Mouse (Mus musculus) embryonic facial prominence, embryonic 13.5 days (tissue): ENCODE results near the gene St7l. TPM values are rescaled to one million over a fixed set of nuclear protein-coding genes. Genes with fewer than 3 reads are reported as not detected.
"Not testable (repeated sequence)": the region's sequence is repeated elsewhere in the genome, so short reads cannot be mapped to it uniquely, and the experiment has no call there.

Experiments
- ATAC-seq: fragments of 200-750 bp; cut with Nextera tagmentation; 2 replicates; pipeline ENCODE4 v1.8.0; 2017; ENCODE audit warnings: low read depth; ENCODE audit not compliant: insufficient number of reproducible peaks, insufficient read depth, low FRiP score, low TSS enrichment
- H3K27ac ChIP-seq: fragments of 300-500 bp; sonication (generic); 2 replicates; pipeline ENCODE4 v1.5.1; 2015; ENCODE audit warnings: moderate library complexity, mild to moderate bottlenecking, inconsistent platforms
- H3K27me3 ChIP-seq: fragments of 300-500 bp; sonication (generic); 2 replicates; pipeline ENCODE4 v1.6.1; 2015; ENCODE audit warnings: mild to moderate bottlenecking, inconsistent platforms
- H3K36me3 ChIP-seq: fragments of 300-500 bp; sonication (generic); 2 replicates; pipeline ENCODE4 v1.6.1; 2015; ENCODE audit warnings: mild to moderate bottlenecking, inconsistent platforms
- H3K4me1 ChIP-seq: fragments of 300-500 bp; sonication (generic); 2 replicates; pipeline ENCODE4 v1.6.1; 2015; ENCODE audit warnings: inconsistent platforms
- H3K4me2 ChIP-seq: fragments of 300-500 bp; sonication (generic); 2 replicates; pipeline ENCODE4 v1.6.1; 2015; ENCODE audit warnings: moderate library complexity, mild to moderate bottlenecking, inconsistent platforms
- H3K4me3 ChIP-seq: fragments of 300-500 bp; sonication (generic); 2 replicates; pipeline ENCODE4 v1.5.1; 2015; ENCODE audit warnings: mild to moderate bottlenecking, inconsistent platforms
- H3K9ac ChIP-seq: fragments of 300-500 bp; sonication (generic); 2 replicates; pipeline ENCODE4 v1.6.1; 2015; ENCODE audit warnings: mild to moderate bottlenecking, inconsistent platforms
- H3K9me3 ChIP-seq: fragments of 300-500 bp; sonication (generic); 2 replicates; pipeline ENCODE4 v1.6.1; 2016; ENCODE audit warnings: inconsistent platforms
- WGBS: fragments of 180-500 bp; shearing (Covaris S2); methylation state at CpG from one replicate; pipeline ENCODE4 v1.1.7; 2015; ENCODE audit warnings: mixed read lengths; 5-methylcytosine and 5-hydroxymethylcytosine counted together
- polyA plus RNA-seq: library from polyadenylated mRNA; unstranded; fragments of >200 nt; fragmentation: Nextera tagmentation; extraction: Ambion mirVana; gene quantifications from 2 replicates; pipeline ENCODE4 v1.2.1, GENCODE M21; 2015

Gene St7l
- polyA plus RNA-seq, 1 experiment from 2014 or later: 40.9 TPM

DNA sequence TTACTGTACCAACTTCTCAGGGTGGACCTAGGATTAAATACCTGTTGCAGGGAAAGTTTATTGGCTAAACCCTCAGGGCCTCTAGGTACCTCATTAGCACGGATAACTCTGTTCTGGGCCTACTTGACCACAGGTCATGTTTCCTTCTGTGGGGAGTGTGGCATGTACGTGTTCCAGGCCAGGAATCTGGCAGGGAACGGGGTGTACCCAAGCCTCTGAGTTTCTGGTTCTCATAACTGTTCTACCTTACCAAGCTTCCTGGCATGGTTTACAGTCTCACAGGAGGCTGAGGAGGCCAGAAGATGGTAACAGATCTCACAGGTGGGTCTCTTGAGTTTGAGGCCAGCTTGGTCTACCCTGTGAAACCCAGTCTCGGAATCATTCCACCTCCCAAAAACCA, 17.2 kb upstream of the St7l start:
- Histone ChIP-seq H3K4me1 (no peaks in the 10 kb centered on the region), H3K4me2 (no peak overlapping the region), H3K27me3 (no peaks in the 10 kb centered on the region), H3K36me3 (peaks cover 57% of the 10 kb centered on the region), H3K27ac (no peak overlapping the region), H3K9me3 (no peaks in the 10 kb centered on the region), H3K4me3 (no peak overlapping the region), H3K9ac (no peak overlapping the region)
- ATAC-seq: no peak
- 89% methylated on average over 4 of the region's 4 CpGs for WGBS

DNA sequence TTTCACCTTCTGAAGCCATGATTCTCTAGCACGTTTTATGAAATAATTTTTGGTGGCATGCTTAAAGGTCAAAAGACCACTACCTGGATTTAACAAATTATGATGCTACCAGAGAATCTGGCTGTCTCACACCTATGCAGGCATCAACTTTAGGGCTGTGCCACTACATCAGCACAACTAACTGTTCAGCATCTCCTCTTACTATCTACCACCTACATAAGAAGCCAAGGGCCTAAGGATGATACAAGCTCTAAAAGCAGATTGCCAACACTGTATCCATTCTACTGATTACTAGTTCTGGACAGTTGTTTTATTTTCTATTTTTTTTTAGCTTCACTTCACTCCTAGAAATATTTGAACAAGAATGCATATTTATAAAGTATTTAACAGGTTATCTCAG, 9.3 kb upstream of the St7l start:
- H3K9me3 ChIP-seq: no peaks in the 10 kb centered on the region
- no peak overlapping the region for H3K9ac ChIP-seq
- H3K27me3 ChIP-seq: no peaks in the 10 kb centered on the region
- H3K4me2 ChIP-seq: no peak overlapping the region
- peaks cover 29% of the 10 kb centered on the region for H3K36me3 ChIP-seq
- ATAC-seq: no peak
- H3K4me1 ChIP-seq: no peaks in the 10 kb centered on the region
- 86% methylated on average over 1 of the region's 1 CpGs for WGBS
- no peak overlapping the region for H3K27ac ChIP-seq
- no peak overlapping the region for H3K4me3 ChIP-seq

DNA sequence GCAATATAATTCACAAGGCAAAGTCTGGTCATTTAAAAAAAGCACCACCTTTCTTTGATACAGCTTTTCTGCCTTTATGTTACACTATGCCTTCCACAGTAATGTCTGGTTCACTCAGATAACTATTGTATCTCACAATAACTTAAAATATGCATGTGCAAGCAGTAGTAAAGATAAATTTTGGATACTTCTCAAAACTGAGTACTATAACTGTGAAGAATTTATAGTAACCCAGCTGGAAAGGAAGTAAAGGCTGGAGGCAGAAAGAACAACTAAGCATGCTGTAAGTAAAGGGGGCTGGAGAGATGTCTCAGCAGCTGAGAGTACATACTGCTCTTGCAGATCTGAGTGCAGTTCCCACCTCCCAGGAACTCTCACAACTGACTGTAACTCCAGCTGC, 8.9 kb upstream of the St7l start:
- Histone ChIP-seq H3K27me3 (no peaks in the 10 kb centered on the region), H3K4me3 (no peak overlapping the region), H3K9me3 (no peaks in the 10 kb centered on the region), H3K4me2 (no peak overlapping the region), H3K4me1 (no peaks in the 10 kb centered on the region), H3K9ac (no peak overlapping the region), H3K36me3 (peaks cover 26% of the 10 kb centered on the region), H3K27ac (no peak overlapping the region)
- ATAC-seq: no peak

DNA sequence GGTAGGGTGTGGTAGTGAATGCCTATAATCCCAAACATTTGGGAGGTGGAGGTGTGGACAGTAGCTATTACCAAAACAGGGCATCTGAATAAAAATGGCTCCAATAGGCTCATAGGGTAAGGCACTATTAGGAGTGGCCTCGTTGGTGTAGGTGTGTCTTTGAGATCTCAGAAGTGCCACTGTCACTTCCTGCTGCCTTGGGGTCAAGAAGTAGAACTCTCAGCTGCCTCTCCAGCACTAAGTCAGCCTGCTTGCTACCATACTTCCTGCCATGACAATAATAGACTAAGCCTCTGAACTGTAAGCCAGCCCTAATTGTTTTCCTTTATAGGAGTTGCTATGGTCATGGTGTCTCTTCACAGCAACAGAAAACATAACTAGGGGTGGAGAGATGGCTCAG, 7.7 kb upstream of the St7l start:
- no peaks in the 10 kb centered on the region for H3K27me3 ChIP-seq
- WGBS: 71% methylated on average over 1 of the region's 1 CpGs
- H3K4me3 ChIP-seq: no peak overlapping the region
- peaks cover 2% of the 10 kb centered on the region; the same call in 1 of the 2 replicates for H3K4me1 ChIP-seq
- H3K4me2 ChIP-seq: no peak overlapping the region
- no peak overlapping the region for H3K27ac ChIP-seq
- no peak overlapping the region for H3K9ac ChIP-seq
- no peaks in the 10 kb centered on the region for H3K9me3 ChIP-seq
- peaks cover 24% of the 10 kb centered on the region for H3K36me3 ChIP-seq
- no peak for ATAC-seq

DNA sequence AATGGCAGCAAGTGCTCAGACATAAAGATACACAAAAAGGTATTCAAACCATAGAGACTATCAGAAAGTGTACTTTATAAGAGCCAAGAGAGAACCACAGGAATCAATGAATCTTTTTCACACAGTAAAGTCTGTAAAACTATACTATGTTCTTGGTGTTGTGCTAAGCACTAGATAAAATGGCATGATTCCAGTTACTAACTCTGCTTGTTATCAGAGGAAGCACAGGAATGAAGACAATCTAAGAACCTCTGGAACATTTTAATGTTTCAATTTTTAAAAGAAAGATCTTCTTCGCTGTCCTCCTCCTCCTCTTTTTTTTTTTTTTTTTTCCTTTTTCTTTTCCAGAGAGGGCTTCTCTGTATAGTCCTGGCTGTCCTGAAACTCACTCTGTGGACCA, 5.2 kb upstream of the St7l start:
- ATAC-seq: no peak
- Histone ChIP-seq H3K27me3 (no peaks in the 10 kb centered on the region), H3K4me2 (no peak overlapping the region), H3K4me3 (no peak overlapping the region), H3K4me1 (peaks cover 23% of the 10 kb centered on the region), H3K9me3 (no peaks in the 10 kb centered on the region), H3K36me3 (peaks cover 24% of the 10 kb centered on the region), H3K9ac (no peak overlapping the region), H3K27ac (no peak overlapping the region)
- WGBS: 95% methylated on average over 1 of the region's 1 CpGs

DNA sequence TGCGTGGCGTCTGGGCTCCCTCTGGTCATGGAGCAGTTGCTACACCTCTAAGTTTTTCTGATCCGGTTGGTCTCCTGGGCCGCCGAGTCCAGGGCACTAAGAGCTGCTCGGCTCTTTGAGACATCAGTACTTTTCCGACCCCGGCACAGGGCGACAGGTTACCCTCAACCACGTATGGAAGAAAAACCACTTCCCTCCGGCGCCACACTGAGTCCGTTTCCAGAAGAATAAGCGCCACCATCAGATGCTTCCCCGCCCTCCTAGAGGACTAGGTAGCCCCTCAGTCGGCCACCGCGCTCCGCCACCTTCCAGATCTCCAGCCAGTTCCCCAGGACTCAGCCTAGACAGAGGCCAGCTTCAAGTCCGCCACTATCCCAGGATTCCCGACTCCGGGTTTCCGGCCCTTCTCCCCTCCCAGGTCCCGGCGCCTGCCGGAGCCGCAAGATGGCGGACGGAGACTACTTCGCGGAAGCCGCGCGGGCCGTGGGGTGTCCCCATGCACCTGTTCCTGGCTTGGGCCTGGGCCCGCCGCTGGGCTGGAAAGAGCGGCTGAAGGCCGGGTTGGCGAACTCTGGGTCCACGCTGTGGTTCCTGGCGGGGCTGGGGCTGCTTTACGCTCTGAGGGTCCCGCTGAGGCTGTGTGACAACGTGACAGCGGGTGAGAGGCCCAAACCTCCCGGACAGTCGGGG, 991 bp downstream of the St7l start:
- H3K36me3 ChIP-seq: no peaks in the 10 kb centered on the region; the same call in 1 of the 2 replicates
- H3K9me3 ChIP-seq: no peaks in the 10 kb centered on the region
- WGBS: under 1% methylated on average over 48 of the region's 48 CpGs
- ATAC-seq: peak; percentile 83
- H3K27me3 ChIP-seq: no peaks in the 10 kb centered on the region
- H3K9ac ChIP-seq: peak overlapping the region; percentile 94
- peak overlapping the region; percentile 97 for H3K27ac ChIP-seq
- H3K4me1 ChIP-seq: peaks cover 32% of the 10 kb centered on the region
- H3K4me2 ChIP-seq: peak overlapping the region; percentile 76
- H3K4me3 ChIP-seq: peak overlapping the region; percentile 97

DNA sequence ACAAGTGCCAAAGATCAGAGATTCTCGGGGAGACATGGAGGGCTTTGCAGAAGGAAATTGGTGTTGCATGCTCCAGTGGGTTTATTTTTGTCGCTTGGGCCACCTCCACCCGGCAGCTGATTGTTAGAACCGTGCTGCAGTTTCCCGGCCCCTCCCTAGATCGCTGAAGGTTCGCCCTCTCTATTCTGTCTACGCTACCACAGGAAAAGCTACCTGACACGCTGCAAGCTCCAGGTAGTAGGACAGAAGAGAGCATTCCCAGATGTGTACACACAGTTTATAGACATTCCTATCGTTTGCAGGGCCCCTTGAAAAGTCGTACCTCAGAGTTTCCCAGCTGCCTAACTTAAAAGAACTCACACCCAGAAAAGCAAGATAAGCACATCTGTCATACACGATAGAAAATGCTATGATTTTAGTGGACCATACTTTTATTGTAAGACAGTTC, 1.6 kb downstream of the St7l start:
- Histone ChIP-seq H3K27ac (peak overlapping the region; percentile 97), H3K4me1 (peaks cover 32% of the 10 kb centered on the region), H3K4me2 (peak overlapping the region; percentile 76), H3K36me3 (peaks cover 4% of the 10 kb centered on the region; the same call in 1 of the 2 replicates), H3K9me3 (no peaks in the 10 kb centered on the region), H3K4me3 (peak overlapping the region; percentile 97), H3K9ac (peak overlapping the region; percentile 94), H3K27me3 (no peaks in the 10 kb centered on the region)
- ATAC-seq: no peak
- under 1% methylated on average over 12 of the region's 12 CpGs for WGBS

DNA sequence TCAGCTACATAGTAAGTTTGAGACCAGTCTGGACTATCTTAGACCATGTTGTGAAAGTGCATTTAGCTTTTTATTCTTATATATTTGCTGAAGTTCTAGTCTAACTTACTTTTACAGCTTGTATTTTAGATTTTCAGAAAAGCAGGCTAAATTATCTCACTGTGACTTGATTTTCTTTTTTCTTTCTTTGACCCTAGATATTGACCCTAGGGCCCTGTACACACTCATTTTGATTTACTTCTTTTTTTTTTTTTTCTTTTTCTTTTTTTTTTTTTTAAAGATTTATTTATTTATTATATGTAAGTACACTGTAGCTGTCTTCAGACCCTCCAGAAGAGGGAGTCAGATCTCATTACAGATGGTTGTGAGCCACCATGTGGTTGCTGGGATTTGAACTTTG, 2.9 kb downstream of the St7l start:
- Histone ChIP-seq H3K36me3 (peaks cover 14% of the 10 kb centered on the region), H3K4me1 (peaks cover 26% of the 10 kb centered on the region), H3K4me2 (peak overlapping the region; percentile 76)
- H3K4me3 ChIP-seq, H3K9ac ChIP-seq, H3K27ac ChIP-seq, H3K9me3 ChIP-seq, ATAC-seq, H3K27me3 ChIP-seq: not testable (repeated sequence)

DNA sequence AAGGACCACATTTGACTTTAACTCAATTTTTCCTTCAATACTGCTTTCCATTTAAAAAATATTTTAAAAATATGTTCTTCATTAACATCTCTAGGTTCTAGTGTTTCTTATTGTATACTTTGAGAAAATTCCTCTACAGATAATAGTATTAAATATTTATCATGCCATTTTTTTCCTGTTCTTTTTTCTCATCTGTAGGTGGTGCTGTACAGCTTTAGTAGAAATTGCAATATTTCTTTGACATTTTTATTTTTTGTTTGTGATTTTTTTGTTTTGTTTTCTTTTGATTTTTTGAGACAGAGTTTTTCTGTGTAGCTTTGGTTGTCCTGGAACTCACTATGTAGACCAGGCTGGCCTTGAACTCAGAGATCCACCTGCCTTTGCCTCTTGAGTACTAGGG, 5.8 kb downstream of the St7l start:
- H3K9me3 ChIP-seq: no peaks in the 10 kb centered on the region
- H3K4me3 ChIP-seq: no peak overlapping the region
- peaks cover 9% of the 10 kb centered on the region for H3K4me1 ChIP-seq
- no peak for ATAC-seq
- no peak overlapping the region for H3K27ac ChIP-seq
- no peak overlapping the region for H3K9ac ChIP-seq
- H3K4me2 ChIP-seq: no peak overlapping the region
- no peaks in the 10 kb centered on the region for H3K27me3 ChIP-seq
- H3K36me3 ChIP-seq: peaks cover 40% of the 10 kb centered on the region

DNA sequence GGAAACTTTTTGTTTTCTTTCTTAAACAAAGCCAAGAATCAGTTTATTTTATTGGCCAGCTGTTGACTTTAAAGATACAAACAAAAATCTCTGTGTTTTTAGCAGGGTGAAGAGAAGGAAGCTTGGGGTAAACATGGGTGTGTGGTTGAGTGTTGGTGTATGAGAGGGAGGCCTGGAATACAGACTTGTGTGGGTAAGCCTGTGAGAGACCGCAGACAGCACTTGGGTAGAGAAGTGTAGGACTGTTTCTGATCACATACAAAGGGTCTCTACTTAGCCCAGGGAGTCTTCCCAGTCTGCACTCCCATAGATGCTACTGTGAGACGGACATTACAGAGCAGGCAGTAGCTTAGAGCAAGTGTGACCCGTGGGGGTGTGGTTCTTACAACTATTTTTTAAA, 24.8 kb downstream of the St7l start:
- 86% methylated on average over 3 of the region's 3 CpGs for WGBS
- Histone ChIP-seq H3K4me2 (no peak overlapping the region), H3K36me3 (peaks cover 61% of the 10 kb centered on the region), H3K27me3 (no peaks in the 10 kb centered on the region), H3K9me3 (no peaks in the 10 kb centered on the region), H3K4me1 (no peaks in the 10 kb centered on the region), H3K27ac (no peak overlapping the region), H3K9ac (no peak overlapping the region), H3K4me3 (no peak overlapping the region)
- ATAC-seq: no peak

DNA sequence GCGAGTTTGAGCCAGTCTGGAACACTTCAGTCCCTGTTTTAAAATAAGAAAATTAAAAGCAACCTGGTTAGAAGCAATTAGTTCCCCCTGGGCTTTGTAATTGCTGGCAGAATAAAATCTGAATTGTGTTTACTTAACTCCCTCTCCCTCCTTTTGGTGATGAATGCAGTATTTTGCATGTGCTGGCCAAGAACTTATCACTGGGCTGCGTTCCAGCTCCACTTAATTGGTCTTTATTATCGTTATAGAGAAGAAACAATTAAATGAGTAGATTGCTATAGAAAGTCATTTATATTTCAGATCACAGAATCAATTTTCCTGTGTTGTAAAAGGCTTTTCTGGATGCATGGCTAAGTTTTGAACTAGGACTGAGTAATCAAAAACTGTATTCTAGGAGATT, 32.3 kb downstream of the St7l start:
- H3K36me3 ChIP-seq: peaks cover 56% of the 10 kb centered on the region
- H3K9me3 ChIP-seq: no peaks in the 10 kb centered on the region
- H3K27ac ChIP-seq: no peak overlapping the region
- no peak overlapping the region for H3K9ac ChIP-seq
- no peak overlapping the region for H3K4me3 ChIP-seq
- no peaks in the 10 kb centered on the region for H3K27me3 ChIP-seq
- ATAC-seq: no peak
- WGBS: 79% methylated on average over 3 of the region's 3 CpGs
- no peaks in the 10 kb centered on the region for H3K4me1 ChIP-seq
- H3K4me2 ChIP-seq: no peak overlapping the region

DNA sequence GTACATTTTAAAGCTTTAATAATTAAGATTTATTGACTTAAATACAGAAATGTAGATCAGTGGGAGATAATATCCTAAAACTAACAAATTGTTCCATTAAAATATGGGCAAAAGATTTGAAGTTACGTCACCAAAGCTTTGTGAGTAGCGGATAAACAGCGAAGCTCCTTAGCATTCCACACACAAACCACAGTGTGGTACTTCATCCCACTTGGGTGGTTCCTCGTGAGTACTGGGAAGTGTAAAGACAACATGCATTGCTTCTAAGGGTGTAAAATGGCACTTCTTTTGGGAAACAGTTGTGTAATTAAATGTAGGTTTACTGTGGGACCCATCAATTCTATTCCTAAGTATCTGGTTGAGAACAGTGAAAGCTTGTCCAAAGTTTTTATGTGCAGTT, 37.3 kb downstream of the St7l start:
- no peaks in the 10 kb centered on the region for H3K4me1 ChIP-seq
- H3K27me3 ChIP-seq: no peaks in the 10 kb centered on the region
- peaks cover 45% of the 10 kb centered on the region for H3K36me3 ChIP-seq
- H3K4me2 ChIP-seq: no peak overlapping the region
- no peak for ATAC-seq
- H3K9me3 ChIP-seq: no peaks in the 10 kb centered on the region
- no peak overlapping the region for H3K27ac ChIP-seq
- H3K9ac ChIP-seq: no peak overlapping the region
- no peak overlapping the region for H3K4me3 ChIP-seq
- 91% methylated on average over 4 of the region's 4 CpGs for WGBS
